Mouse (Mus musculus): ENCODE results near the gene Kif16b. TPM values are rescaled to one million over a fixed set of nuclear protein-coding genes. Genes with fewer than 3 reads are reported as not detected.
"Not testable (repeated sequence)": the region's sequence is repeated elsewhere in the genome, so short reads cannot be mapped to it uniquely, and the experiment has no call there.

Kif16b gene
- polyA plus RNA-seq, 1 experiment = 6.8 TPM

DNA sequence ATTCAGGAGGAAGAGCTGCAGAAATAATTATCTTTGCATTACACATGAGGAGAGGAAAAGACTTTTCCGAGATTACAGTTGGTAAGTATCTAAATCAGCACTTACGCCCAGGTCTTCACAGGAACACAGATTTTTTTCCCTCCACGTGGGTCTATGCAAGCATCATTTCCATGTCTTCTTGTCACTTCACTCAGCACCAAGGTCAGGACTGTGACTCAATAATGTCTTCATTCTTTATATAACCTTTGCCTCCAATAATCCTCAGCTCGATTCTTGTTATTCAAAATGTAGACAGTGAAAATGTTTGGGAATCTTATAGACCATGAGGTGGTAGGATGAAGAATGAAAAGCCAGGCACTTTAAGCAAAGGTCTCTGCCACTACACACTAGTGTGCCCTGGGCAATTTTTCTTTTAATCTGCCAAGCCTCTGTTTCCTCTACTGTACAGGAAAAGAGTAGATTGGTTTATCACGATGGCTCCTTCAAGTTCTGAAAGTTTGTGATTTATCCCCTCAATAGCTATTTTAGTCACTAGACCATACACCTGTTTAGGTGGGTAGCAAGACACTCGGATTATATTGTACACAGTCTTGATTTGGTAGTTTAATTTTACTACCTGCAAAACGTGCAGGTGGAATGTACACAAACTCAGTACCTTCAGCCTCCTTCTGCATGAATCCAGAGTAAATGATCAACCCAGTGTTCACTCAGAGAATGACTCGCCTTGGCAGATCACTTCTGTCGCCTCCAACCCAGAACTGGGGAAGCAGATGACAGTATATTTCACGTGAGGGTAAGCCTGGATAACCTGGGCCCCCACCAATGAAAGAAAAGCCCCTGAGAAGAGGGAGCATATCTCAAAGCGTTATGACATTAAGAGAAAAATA, 316.2 kb downstream of the Kif16b start:
- no peak for TF ChIP-seq CTCF (IDR thresholded peaks at IDR 0.05; ENCODE audit: borderline replicate concordance, extremely low read depth, insufficient read depth, insufficient read length)
- no peak for DNase-seq (ENCODE audit: low read depth)

DNA sequence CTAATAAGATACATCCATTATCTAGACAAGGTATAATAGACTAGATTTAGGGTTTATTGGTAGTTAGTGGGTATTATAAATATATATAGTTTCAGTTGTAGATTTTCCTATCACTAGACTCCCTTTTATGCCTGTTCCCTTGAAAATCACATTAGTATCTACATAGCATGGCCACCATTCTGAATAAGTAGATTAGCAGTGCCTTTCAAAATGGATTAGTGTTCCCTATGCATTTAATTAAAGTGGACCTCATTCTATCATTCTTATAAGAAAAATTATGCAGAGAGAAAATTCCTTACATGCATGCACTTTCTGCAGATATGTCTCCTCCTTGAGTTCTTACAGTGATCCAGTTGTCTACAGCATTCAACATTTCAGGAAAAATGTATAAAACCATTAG, 320.9 kb downstream of the Kif16b start:
- no peak for TF ChIP-seq CTCF (IDR thresholded peaks at IDR 0.05; ENCODE audit: borderline replicate concordance, extremely low read depth, insufficient read depth, insufficient read length)
- no peak for TF ChIP-seq POLR2A (IDR thresholded peaks at IDR 0.05; ENCODE audit: borderline replicate concordance, extremely low read depth, insufficient read depth, insufficient read length, poor library complexity, severe bottlenecking)
- peak; percentile 32 for DNase-seq (ENCODE audit: low read depth)

- DNase-seq (ENCODE audit: low read depth) = not testable (repeated sequence)
Measured at GRCm38 (mm10) chr2:142577414-142577813, 323.9 kb downstream of the Kif16b start.

- no peak for DNase-seq (ENCODE audit: low read depth)
- no peak for TF ChIP-seq POLR2A (IDR thresholded peaks at IDR 0.05; ENCODE audit: borderline replicate concordance, extremely low read depth, insufficient read depth, insufficient read length, poor library complexity, severe bottlenecking)
- no peak for TF ChIP-seq CTCF (IDR thresholded peaks at IDR 0.05; ENCODE audit: borderline replicate concordance, extremely low read depth, insufficient read depth, insufficient read length)
Measured at GRCm38 (mm10) chr2:142569771-142570170, 331.6 kb downstream of the Kif16b start.

Other genes starting within 250 kb of the Kif16b start
- 40.8 and 43.1 TPM in 2 replicates for gene Snrpb2, start 161.5 kb upstream of the Kif16b start, polyA plus RNA-seq (2012; rRNA removed)
- 1.1 TPM in 2 replicates for gene Otor, start 176.9 kb upstream of the Kif16b start, polyA plus RNA-seq (2012; rRNA removed)

All from brain, embryonic 14.5 days (tissue).